Mouse (Mus musculus) megakaryocyte, embryonic 14.5 days (primary cell): ENCODE data around the gene Icosl.

Experiments
- FLI1 ChIP-seq: IDR thresholded peaks from 2 replicates; pipeline ENCODE4 v1.6.1; 2012; ENCODE audit warnings: low read length, inconsistent platforms, mixed read lengths
- GATA1 ChIP-seq: IDR thresholded peaks from 3 replicates; pipeline ENCODE4 v1.6.1; 2012; ENCODE audit warnings: mixed read lengths, low read length, inconsistent platforms, borderline replicate concordance

GRCm38 (mm10) chr10:78119422-78119821 lies 50.3 kb downstream of the Icosl start:
- TF ChIP-seq GATA1 = no peak
- no peak for TF ChIP-seq FLI1
